Mouse (Mus musculus) heart, embryonic 10.5 days (tissue): ENCODE measurements around the gene H2afx. TPM values are rescaled to one million over a fixed set of nuclear protein-coding genes. Genes with fewer than 3 reads are reported as not detected.
"Not testable (repeated sequence)": the region's sequence is repeated elsewhere in the genome, so short reads cannot be mapped to it uniquely, and the experiment has no call there.

Source experiments
- DNase-seq: peaks from one replicate; pipeline ENCODE4 v3.0.0-alpha.2; 2017; ENCODE audit warnings: low spot score
- H3K27ac ChIP-seq: fragments of 300-500 bp; sonication (generic); 2 replicates; pipeline ENCODE4 v1.5.1; 2016; ENCODE audit warnings: mild to moderate bottlenecking
- H3K27me3 ChIP-seq: fragments of 300-500 bp; sonication (generic); 2 replicates; pipeline ENCODE4 v1.6.1; 2016; ENCODE audit warnings: mild to moderate bottlenecking; ENCODE audit not compliant: poor library complexity, insufficient read depth, severe bottlenecking
- H3K36me3 ChIP-seq: fragments of 300-500 bp; sonication (generic); 2 replicates; pipeline ENCODE4 v1.6.1; 2016; ENCODE audit warnings: mild to moderate bottlenecking, moderate library complexity
- H3K4me1 ChIP-seq: fragments of 300-500 bp; sonication (generic); 2 replicates; pipeline ENCODE4 v1.6.1; 2016; ENCODE audit warnings: mild to moderate bottlenecking
- H3K4me3 ChIP-seq: fragments of 300-500 bp; sonication (generic); 2 replicates; pipeline ENCODE4 v1.5.1; 2016; ENCODE audit warnings: mild to moderate bottlenecking, moderate library complexity
- H3K9me3 ChIP-seq: fragments of 300-500 bp; sonication (generic); 2 replicates; pipeline ENCODE4 v1.6.1; 2016; ENCODE audit warnings: mild to moderate bottlenecking, moderate library complexity
- WGBS: fragments of 180-500 bp; shearing (Covaris S2); methylation state at CpG from one replicate; pipeline ENCODE4 v1.1.7; 2016; 5-methylcytosine and 5-hydroxymethylcytosine counted together
- polyA plus RNA-seq: library from polyadenylated mRNA; unstranded; fragments of >200 nt; fragmentation: Nextera tagmentation; extraction: Ambion mirVana; gene quantifications from 2 replicates; pipeline ENCODE4 v1.2.1, GENCODE M21; 2016

Gene H2afx
- polyA plus RNA-seq, 1 experiment from 2014 or later, result 270 TPM

DNA sequence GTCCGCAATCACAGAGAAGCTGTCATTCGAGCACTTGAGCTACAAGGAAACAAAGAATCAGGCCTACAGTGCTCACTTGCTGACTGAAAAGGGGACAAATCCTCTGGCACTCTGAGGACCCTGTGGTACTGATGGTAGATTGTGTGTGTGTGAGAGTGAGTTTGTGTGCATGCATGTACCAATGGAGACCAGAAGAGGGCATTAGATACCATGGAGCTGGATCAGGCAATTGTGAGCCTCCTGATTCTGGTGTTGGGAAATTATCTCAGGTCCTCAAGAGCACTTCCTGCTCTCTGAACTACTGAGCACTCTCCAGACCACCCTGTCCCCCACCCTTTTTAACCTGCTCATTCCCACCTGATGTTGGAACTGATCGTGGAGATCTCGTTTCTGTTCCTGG is 14.1 kb downstream of the H2afx start:
- Histone ChIP-seq H3K36me3 (peaks cover 74% of the 10 kb centered on the region), H3K4me1 (0 out of 2 replicates have a peak, but pooled peaks cover 6% of the 10 kb centered on the region), H3K27ac (no peak overlapping the region), H3K9me3 (no peaks in the 10 kb centered on the region), H3K4me3 (no peak overlapping the region), H3K27me3 (no peaks in the 10 kb centered on the region)
- DNase-seq, result no peak
- WGBS, result 94% methylated on average over 4 of the region's 4 CpGs

DNA sequence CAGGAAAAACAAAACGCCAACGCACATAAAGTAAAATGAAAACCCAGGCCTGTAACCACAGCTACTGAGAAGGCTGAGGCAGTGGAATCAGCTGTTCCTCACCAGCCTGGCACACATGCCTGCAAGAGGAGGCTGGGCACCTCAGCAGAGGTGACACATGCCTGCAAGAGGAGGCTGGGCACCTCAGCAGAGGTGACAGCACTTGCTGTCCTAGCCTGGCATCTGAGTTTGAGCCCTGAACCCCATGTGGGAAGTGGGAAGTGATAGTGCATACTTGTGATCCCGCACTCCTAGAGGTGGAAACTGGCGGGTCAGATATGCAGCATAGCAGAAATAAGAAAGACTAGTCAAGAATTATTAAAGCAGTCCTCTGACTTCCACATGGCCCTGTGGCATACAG is 16.9 kb downstream of the H2afx start:
- Histone ChIP-seq H3K36me3 (peaks cover 99% of the 10 kb centered on the region), H3K4me3 (no peak overlapping the region), H3K27ac (no peak overlapping the region), H3K27me3 (no peaks in the 10 kb centered on the region), H3K4me1 (no peaks in the 10 kb centered on the region), H3K9me3 (no peaks in the 10 kb centered on the region)
- peak; percentile 54 for DNase-seq
- 94% methylated on average over 4 of the region's 4 CpGs for WGBS

DNA sequence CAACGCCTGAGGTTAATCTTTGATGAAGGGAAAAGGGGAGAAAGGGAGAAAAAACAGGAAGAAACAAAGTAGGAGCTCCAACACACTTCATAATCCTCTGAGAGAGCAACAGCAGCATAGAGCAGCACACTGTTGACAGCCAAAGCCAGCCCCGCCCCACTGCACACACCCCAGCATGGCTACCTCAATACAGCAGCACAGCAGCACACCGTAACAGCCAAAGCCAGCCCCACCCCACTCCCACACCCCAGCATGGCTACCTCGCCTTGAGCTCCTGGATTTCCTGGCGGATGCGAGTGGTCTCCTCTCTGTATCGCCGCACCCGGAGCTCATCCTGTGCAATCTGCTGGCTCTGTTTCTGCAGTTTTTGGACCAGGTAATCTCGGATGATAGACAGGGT is 17.8 kb downstream of the H2afx start:
- 92% methylated on average over 10 of the region's 10 CpGs for WGBS
- peak; percentile 73 for DNase-seq
- Histone ChIP-seq H3K27ac (no peak overlapping the region), H3K4me1 (no peaks in the 10 kb centered on the region), H3K9me3 (no peaks in the 10 kb centered on the region), H3K36me3 (peaks cover 98% of the 10 kb centered on the region), H3K27me3 (no peaks in the 10 kb centered on the region), H3K4me3 (no peak overlapping the region)

DNA sequence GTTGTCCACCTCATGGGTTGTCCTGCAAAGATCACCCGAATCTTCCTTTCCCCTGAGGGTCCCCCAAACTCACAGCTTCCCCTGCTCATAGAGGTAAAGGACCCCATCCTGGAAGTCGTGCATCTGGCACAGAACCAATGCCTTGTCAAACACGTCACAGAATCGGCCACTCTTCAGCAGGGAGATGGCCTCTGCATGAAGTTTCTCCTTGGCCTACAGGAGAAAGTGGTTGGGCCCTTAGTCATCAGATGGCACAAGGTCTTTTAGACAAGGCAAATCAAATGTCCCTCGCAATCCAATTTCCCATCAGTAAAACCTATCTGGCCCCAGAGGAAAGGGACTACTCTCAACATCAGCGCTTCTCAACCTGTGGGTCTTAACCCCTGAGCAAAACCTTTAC is 18.6 kb downstream of the H2afx start:
- no peak for DNase-seq
- Histone ChIP-seq H3K27ac (no peak overlapping the region), H3K4me3 (no peak overlapping the region), H3K27me3 (no peaks in the 10 kb centered on the region), H3K36me3 (peaks cover 98% of the 10 kb centered on the region), H3K9me3 (no peaks in the 10 kb centered on the region), H3K4me1 (no peaks in the 10 kb centered on the region)
- 93% methylated on average over 6 of the region's 6 CpGs for WGBS

DNA sequence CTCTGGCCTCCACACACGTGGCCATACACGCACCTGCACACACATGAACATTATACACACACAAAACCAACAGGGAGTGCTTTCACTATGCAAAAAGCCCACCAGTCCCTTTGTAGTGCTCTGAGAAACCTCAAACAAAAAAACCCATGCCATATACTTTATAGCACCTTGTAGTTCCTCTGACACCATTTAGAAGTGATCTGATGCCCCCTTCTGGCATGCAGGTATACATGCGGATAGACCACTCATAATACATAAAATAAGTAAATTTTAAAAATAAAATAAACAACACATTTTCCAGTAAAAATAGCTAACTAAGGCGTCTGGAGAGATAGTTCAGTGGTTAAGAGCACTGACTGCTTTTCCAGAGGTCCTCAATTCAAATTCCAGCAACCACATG is 22.7 kb downstream of the H2afx start:
- no peak for DNase-seq
- no peaks in the 10 kb centered on the region for H3K27me3 ChIP-seq
- H3K36me3 ChIP-seq, result peaks cover 72% of the 10 kb centered on the region
- no peak overlapping the region for H3K27ac ChIP-seq
- H3K9me3 ChIP-seq, result no peaks in the 10 kb centered on the region
- no peak overlapping the region for H3K4me3 ChIP-seq
- H3K4me1 ChIP-seq, result peaks cover 7% of the 10 kb centered on the region
- 77% methylated on average over 4 of the region's 4 CpGs for WGBS

DNA sequence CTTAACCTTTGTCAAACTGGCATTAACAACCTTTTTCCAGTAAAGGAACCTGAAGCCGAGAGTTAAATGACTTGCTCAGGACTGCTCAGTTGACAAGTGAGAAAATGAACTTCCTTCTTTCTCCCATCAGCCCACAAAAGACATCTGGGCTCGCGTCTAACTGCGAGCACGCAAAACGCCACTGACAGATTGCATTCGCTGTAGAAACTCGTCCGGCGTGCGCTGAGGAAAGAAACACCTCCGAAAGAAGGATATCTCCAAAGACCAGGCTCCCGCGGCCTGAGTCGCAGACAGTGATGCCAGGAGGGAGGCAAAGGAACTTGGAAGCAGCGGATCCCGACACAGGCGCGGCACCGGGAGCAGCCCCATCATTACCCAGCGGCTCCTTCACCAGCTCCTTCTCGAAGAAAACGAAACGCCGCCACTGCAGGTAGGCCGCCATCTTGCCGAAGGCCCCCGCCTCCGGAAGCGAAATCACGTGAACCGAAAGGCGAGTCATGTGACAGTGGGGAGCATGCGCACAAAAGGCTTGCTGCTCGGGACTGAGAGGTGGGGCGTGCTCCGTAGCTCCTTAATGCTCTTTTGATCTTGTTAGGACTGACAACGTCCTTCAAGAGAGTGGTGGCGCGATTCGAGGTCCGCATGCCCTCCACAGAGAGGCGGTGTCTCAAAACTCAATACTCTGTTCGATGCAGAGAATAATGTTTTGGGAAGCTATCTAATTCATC is 26.9 kb downstream of the H2afx start, which contains the start of gene Vps11:
Gene Vps11, minus strand, starts transcription at position 481 of the 728 bp plus-strand sequence.
- Histone ChIP-seq H3K36me3 (peaks cover 31% of the 10 kb centered on the region), H3K27me3 (no peaks in the 10 kb centered on the region), H3K9me3 (no peaks in the 10 kb centered on the region), H3K27ac (peak within 1 kb of the TSS; percentile 87), H3K4me3 (peak within 1 kb of the TSS; percentile 95), H3K4me1 (peaks cover 7% of the 10 kb centered on the region)
- WGBS, result under 1% methylated on average over 44 of the region's 44 CpGs
- peak; percentile 99 for DNase-seq

DNA sequence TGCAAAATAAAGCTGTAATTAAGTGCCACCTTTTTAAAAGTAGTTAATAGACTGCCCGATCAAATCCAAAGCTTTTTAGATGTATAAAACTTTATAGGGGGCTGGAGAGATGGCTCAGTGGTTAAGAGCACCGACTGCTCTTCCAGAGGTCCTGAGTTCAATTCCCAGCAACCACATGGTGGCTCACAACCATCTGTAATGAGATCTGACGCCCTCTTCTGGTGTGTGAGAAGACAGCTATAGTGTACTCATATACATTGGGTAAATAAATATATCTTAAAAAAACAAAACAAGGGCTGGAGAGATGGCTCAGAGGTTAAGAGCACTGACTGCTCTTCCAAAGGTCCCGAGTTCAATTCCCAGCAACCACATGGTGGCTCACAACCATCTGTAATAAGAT is 27.4 kb downstream of the H2afx start:
- H3K27me3 ChIP-seq, H3K4me1 ChIP-seq, H3K9me3 ChIP-seq, DNase-seq: not testable (repeated sequence)
- WGBS, result 39% methylated on average over 4 of the region's 4 CpGs
- Histone ChIP-seq H3K4me3 (peak overlapping the region; percentile 95), H3K27ac (peak overlapping the region; percentile 87), H3K36me3 (peaks cover 25% of the 10 kb centered on the region)

DNA sequence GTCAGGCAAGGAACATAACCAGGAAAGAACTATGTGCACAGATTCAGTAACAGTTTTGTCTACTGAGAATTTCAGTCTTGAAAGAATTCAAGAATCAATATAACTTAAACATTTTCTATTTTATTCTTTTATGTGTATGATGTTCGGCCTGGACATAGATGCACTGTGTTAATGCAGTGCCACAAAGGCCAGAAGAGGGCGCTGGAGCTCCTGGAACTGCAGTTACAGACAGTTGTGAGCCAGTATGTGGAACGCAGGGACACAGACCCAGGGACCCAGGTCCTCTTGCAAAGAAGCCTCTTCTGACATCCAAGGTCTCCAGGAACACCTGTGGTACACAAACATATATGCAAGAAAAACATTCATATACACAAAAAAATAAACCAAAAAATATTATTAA is 30.0 kb downstream of the H2afx start:
- Histone ChIP-seq H3K36me3 (peaks cover 3% of the 10 kb centered on the region), H3K27ac (no peak overlapping the region), H3K27me3 (no peaks in the 10 kb centered on the region), H3K4me3 (no peak overlapping the region), H3K9me3 (no peaks in the 10 kb centered on the region), H3K4me1 (peaks cover 7% of the 10 kb centered on the region)
- no peak for DNase-seq
- 66% methylated on average over 3 of the region's 3 CpGs for WGBS

DNA sequence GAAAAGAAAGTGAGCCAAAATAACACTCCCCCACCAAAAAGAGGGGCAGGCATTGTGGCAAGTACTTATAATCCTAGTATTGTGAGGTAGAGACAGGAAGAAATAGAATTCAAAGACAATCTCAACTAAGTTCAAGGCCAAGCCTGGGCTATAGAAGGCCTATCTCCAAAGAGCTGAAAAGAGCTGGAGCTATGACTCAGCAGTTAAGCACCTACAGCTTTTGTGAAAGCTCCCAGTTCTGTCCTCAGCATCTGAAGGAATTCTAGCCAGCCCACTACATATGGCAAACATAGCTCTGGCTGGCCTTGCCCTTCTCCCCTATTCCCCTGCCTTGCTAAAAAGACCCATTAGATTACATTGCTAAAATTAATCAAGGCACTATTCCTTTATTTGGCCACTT is 38.9 kb downstream of the H2afx start:
- H3K4me1 ChIP-seq, result peaks cover 4% of the 10 kb centered on the region; the same call in 1 of the 2 replicates
- no peak overlapping the region for H3K4me3 ChIP-seq
- no peaks in the 10 kb centered on the region for H3K9me3 ChIP-seq
- no peaks in the 10 kb centered on the region for H3K27me3 ChIP-seq
- no peaks in the 10 kb centered on the region for H3K36me3 ChIP-seq
- H3K27ac ChIP-seq, result no peak overlapping the region
- no peak for DNase-seq

DNA sequence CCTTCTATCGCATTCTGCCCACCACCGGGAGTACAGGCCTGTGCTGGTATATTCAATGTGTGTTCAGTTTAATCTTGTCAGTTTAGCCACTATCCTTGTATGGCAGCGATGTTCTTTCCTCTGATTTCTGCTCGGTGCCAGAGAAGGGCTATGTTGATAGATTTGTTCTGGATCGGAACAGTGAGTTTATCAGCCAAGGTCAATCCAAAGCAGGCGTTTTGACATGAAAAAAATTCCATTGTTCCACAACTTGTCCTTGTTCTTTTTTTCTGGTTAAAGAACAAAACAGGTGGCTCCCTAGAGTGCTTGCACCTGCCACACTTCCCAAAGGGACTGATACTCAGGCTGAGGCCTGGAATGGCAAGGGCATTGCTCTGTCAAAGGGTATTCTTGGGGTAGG is 41.6 kb downstream of the H2afx start:
- no peak overlapping the region for H3K27ac ChIP-seq
- peaks cover 20% of the 10 kb centered on the region for H3K4me1 ChIP-seq
- no peak overlapping the region for H3K4me3 ChIP-seq
- H3K36me3 ChIP-seq, result peaks cover 8% of the 10 kb centered on the region
- WGBS, result 90% methylated on average over 6 of the region's 6 CpGs
- H3K27me3 ChIP-seq, result no peaks in the 10 kb centered on the region
- DNase-seq, result no peak
- no peaks in the 10 kb centered on the region for H3K9me3 ChIP-seq

DNA sequence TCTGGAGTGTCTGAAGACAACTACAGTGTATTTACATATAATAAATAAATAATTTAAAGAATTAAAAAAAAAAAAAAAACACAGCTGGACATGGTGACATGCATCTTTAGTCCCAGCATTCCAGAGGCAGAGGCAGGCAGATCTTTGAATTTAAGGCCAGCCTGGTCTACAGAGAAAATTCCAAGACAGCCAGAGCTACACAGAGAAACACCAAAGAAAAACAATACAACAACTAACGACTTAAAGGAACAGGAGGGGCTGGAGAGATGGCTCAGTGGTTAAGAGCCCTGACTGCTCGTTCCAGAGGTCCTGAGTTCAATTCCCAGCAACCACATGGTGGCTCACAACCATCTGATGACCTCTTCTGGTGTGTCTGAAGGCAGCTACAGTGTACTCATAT is 42.8 kb downstream of the H2afx start:
- not testable (repeated sequence) for DNase-seq, H3K4me3 ChIP-seq, H3K27me3 ChIP-seq, H3K9me3 ChIP-seq, H3K27ac ChIP-seq
- Histone ChIP-seq H3K36me3 (peaks cover 20% of the 10 kb centered on the region), H3K4me1 (peaks cover 20% of the 10 kb centered on the region)
- 86% methylated on average over 2 of the region's 2 CpGs for WGBS

DNA sequence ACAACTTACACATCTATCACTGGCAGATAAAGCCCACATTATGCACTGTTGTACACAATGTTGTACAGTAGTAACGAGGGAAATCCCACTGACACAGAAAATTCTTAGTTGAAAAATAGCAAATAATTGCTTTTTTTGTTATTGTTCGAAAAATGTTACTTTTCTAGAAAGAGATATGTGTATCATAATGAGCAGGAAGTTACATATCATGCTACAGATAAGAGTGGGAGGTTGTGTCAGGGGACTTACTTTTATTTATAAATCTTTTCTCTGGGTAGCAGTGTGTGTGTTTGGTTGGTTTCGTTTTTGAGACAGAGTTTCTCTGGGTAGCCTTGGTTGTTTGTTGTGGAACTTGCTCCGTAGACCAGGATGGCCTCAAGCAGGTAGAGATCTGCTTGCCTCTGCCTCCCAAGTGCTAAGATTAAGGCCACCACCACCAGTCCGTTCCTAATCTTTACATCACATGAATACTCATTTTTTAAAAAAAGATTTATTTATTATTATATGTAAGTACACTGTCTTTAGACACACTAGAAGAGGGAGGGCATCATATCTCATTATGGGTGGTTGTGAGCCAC is 43.7 kb downstream of the H2afx start:
- WGBS, result 82% methylated on average over 5 of the region's 5 CpGs
- Histone ChIP-seq H3K4me3 (peak overlapping the region; percentile 84), H3K36me3 (peaks cover 29% of the 10 kb centered on the region), H3K4me1 (peaks cover 20% of the 10 kb centered on the region), H3K27ac (peak overlapping the region; percentile 92; the same call in 1 of the 2 replicates), H3K27me3 (no peaks in the 10 kb centered on the region), H3K9me3 (no peaks in the 10 kb centered on the region)
- DNase-seq, result no peak

DNA sequence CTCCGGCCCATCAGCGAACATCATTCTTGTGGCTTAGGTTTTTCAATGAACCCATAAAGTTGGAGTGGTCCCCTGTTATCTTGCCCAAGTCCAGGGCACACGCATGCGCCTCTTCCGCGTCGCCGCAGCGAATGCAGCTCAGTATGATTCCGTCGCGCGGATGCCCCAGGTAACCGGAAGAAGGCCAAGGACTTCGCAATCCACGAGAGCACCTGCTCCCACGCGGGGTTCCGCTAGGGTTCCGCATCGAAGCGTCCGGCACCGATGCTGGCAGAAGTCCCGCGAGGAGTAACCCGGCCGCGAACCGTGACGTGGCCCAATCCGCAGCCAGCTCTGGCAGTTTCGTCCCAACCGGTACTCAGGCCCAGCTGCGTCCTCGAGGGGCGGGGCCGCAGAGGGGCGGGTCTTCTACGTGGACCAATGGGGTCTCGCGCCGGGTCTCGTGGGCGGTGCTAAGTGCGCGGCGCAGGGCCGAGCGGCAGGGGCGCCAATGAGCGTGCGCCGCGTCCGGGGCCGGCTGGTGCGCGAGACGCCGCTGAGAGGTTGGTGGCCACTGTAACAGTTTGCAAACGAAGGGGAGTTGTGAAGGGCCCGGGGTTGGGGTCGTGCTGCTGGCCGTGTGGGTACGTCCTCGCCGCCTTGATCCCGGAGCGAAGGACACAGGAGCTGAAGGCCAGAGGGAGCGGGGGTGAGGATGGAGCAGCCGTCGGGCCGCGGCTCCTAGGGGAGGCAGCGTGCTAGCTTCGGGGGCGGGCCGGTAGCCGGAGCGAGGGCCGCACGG is 44.8 kb downstream of the H2afx start, which contains the start of gene Hyou1:
Gene Hyou1, plus strand, starts transcription at position 437 of the 781 bp plus-strand sequence.
- Histone ChIP-seq H3K4me1 (peaks cover 20% of the 10 kb centered on the region), H3K4me3 (peak within 1 kb of the TSS; percentile 84), H3K9me3 (no peaks in the 10 kb centered on the region), H3K36me3 (peaks cover 39% of the 10 kb centered on the region), H3K27me3 (no peaks in the 10 kb centered on the region), H3K27ac (peak within 1 kb of the TSS; percentile 92)
- peak; percentile 100 for DNase-seq
- WGBS, result under 1% methylated on average over 79 of the region's 83 CpGs
